Mouse (Mus musculus) left cerebral cortex, adult 11 months (tissue): ENCODE data around the gene Capn11.

Experiments
- DNase-seq: peaks from one replicate; pipeline ENCODE4 v3.0.0; 2022; ENCODE audit warnings: low spot score

Capn11 gene

DNA sequence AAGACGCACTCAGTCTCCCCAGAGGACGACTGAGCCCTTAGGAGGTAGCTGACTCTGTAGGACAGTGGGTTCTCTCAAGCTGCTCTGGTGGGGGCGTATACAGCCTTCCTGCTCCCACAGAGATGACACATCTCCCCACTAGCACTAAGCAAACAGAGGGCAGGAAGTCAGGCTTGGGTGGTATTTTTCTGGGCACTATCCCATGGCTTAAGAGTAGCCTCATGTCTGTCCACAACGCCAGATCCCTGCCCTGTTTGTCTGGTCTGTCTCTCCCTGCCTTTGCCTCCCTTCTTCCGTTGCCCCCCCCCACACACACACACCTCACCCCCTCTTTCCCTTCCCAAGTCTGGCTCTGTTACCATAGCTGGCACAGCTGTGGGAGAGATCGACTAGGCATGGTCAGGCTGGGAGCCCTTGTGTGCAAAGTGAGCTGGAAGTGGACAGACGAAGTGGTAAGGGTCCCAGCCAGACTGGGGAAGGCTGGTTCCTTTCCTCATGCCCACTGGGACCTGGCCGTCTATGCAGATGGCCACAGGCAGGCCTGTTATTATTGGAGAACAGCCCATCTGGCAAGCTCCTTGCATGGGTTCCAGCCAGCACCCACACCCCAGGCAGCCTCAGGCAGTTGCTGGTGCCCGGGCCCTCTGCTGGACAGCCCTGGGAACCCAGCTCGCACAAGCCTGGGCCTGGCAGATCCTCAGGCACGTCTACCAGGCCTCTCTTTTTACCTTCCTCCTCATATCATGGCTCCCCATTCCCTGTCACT is 62.3 kb downstream of the Capn11 start:
- no peak for DNase-seq

GRCm38 (mm10) chr17:45595736-45596390 is 63.3 kb downstream of the Capn11 start:
- no peak for DNase-seq

- no peak for DNase-seq
Measured at GRCm38 (mm10) chr17:45594881-45595735, 64.0 kb downstream of the Capn11 start.

GRCm38 (mm10) chr17:45594195-45594594 is 64.9 kb downstream of the Capn11 start:
- DNase-seq: no peak

- DNase-seq: no peak
Measured at GRCm38 (mm10) chr17:45593479-45593878, 65.6 kb downstream of the Capn11 start.

- no peak for DNase-seq
Measured at GRCm38 (mm10) chr17:45592606-45593431, 66.3 kb downstream of the Capn11 start.

DNA sequence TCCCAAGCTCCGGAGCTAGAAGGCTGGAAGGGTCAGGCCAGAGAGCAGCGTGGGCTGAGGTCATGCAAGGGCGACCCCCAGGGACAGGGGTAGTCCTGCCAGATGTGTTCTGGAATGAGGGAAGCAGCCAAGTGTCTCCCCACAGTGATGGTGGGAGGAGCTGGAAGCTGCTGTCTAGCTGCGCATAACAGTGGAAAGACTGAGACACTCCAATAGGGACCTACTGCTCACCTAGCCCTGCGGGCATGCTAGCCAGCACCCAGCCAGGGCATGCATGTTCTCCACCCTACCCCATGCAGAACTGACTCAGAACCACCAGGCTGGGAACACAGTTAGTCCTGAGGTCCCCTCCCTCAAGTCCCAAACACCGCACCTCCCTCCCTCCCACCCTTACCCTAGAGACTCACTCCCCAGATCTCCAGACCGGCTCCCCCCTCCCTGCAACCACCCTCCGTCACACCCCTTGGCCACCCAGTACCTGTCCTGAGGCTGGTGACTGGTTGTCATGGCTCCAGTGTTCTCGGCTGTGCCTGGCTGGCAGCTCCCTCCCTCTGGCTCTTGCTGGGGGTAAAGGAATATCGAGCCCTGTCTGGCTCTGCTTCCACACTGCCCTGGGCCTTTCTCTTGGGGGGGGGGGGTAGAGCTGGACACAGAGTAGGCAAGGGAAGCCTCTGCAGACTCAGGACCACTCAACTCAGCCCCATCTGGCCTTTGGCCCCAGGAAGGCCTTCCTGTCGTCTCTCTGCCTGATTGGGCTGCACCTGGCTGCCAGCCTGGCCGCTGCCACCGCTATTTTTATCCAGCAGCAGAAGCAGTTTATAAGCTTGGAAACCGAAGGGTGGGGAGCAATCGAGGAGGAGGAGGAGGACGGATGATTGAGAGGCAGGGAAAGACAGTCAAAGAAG is 67.2 kb downstream of the Capn11 start:
- no peak for DNase-seq

- no peak for DNase-seq
Measured at GRCm38 (mm10) chr17:45590410-45590809, 68.7 kb downstream of the Capn11 start.

- no peak for DNase-seq
Measured at GRCm38 (mm10) chr17:45589844-45590243, 69.3 kb downstream of the Capn11 start.

DNA sequence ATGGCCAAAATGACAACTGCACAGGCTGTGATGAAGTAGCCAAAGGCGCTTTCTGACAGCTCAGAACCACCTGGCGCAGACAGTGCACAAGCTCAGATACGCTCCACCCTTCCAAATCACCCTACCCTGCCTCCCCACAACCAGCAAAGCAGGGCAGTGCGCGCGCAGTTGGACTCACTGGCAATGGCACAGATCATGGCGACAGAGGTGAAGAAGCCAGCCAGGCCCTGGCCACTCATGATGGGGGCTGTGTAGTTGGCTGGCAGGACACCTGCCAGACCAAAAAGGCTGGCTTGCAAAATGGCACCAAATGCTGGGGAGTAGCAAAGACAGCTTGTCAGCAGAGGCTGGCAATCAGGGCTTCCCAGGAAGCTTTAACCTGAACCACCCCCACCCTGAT is 69.9 kb downstream of the Capn11 start:
- no peak for DNase-seq

DNA sequence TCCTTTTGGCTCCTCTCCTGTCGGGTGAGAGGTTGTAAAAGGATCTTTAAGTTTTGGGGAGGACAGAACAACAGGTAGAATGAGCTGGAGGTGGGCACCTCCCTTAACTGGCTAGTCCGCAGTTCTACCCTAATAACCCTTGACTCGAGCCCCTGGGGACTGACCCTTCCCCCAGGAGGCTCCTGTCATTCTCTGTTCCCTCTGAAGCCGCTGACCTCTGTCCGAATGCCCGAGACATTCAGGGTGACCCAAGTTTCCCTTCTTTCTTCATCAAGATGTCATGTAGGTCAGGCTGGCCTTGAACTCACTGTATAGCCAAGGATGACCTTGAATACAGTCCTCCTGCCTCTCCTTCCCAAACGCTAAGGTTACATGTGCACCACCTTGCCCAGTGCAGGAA is 70.8 kb downstream of the Capn11 start:
- DNase-seq: no peak

DNA sequence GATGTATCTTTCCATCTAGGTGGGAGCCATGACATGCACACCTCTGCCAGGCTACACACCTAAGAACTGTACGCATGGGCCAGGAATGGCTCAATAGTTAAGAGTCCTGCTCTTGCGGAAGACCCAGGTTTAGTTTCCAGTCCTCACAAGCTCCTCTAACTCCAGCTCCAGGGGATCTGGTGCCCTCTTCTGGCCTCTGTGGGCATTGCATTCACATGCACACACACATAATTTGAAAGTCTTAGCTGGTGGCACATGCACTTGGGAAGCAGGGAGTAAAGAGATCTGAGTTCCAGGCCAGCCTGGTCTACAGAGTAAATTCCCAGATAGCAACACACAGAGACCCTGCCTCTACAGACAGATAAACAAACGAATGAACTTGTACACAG is 72.7 kb downstream of the Capn11 start:
- DNase-seq: no peak

DNA sequence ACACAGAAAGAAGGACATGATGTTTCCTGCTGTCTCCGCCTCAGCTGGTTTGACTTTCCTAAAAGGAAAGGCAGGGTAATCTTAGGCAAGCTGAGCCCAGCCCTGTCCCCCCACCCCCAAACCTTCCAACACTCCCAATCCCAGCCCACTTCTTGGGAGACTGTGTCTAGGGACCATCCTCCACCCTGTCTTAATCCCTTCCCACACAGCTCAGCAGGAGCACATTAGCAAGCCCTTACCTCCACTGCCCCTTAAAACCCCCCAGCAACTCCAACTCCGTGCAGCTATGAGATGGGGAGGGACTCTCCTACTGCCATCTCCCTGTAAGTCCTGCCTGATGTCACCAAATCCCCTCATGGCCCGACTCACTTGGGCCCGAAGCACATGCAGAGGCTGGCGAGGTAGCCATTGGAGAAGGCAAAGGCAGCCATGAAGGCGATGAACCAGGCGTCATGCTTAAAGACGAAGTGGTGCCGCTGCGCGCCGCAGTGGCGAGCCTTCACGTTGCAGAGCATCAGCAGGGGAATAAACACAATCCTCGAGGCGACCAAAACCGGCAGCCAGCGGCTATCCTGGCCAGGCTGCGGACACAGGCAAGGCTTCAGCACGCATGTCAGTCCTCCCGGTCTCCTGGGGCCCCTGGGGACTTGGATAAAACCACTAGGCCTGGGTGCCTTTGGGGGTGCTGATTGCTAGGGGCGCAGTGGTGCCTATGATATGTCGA is 73.2 kb downstream of the Capn11 start:
- DNase-seq: no peak

DNA sequence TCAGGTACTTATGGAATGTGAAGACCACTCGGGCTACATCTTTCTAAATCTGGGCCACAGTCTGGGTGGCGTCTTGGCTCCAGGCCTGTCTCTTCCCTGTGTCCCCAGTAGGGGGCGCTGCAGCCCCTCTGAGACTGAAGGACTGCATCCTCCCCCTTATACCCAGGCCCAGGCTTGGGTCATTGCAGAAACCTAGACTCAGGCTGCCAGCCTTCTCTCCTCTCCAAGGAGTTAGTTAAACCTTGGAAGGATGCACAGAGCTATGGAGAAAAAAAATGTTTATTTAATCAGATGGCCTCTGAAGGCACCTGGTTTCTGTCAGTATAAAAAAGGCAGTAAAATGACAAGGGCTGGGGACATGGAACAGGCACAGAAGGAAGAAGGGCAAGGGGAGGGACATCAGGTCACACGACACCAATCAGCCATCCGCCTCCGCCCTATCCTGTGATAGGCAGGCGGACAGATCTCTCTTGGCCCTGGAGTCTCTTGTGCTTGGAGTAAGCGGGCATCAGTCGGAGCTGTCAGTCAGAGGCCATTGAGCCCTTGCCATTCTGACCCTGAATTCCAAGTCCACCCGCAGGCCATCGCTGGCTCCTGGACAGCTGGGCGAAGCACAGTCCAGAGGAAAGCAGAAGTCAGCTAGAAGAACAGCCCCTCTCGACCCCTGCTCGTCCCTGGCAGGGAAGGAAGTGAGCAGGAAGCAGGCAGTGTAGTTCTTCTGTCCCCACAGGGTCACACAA is 74.0 kb downstream of the Capn11 start:
- DNase-seq: no peak

- DNase-seq: no peak
Measured at GRCm38 (mm10) chr17:45584096-45584896, 74.8 kb downstream of the Capn11 start.

DNA sequence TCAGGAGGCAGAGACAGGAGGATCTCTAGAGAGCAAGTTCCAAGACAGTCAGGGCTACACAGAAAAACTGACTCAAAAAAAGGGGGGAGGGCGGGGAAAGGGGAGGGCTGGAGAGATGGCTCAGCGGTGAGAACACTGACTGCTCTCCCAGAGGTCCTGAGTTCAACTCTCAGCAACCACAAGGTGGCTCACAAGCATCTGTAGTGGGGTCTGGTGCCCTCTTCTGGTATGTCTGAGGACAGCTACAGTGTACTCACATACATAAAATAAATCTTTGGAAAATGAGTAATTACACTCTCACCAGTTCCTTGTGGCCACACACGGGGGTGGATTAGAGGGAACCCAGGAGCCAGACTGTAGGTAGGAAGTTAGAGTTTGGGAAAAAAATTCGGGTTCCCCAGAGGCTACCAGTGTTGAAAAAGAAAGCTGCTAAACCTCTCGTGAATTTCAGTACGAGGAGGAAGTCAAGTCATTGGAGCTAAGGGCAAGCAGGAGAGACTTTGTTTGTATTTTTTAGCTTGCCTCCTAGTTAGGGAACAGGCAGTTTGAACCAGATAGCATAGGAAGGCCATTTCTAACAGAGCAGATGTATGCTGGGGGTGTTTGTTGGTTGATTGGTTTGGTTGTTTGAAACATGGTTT is 76.3 kb downstream of the Capn11 start:
- DNase-seq: no peak

DNA sequence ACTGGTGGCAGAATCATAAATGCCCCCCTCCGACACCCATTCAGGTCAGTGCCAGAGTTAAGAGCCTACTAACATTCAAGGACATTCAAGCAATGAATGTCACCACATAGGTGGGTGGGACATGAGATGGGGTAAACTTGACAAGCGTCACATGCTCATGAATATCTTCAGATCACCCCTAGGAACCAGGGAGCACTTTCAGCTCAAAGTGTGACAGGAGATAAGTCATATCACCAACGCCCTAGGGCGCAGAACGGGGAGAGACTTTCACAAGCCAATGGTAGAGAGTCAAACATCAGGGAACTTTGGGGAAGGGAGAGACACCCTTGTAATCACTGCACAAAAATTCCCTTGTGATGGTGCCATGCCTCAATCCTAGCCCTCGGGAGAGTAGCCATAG is 76.9 kb downstream of the Capn11 start:
- DNase-seq: no peak

DNA sequence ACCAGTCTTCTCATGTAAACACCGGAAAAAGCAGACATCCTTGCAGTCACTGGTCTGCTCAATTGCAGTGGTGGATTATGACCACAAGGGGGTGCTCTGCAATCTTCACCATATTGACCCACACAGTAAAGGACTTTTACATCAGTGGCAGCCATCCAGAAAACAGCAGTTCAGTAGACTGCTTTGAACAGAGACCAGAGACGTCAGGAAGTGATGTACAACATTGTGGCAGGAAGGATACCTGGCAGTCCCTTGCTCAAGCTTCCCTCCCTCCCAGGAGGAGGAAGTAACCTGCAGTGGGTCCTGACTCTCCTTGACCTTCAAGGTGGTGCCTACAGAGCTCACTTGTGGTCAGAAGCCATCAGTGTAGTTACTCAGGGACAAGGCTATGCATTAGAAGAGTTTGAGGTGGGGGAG is 77.5 kb downstream of the Capn11 start:
- DNase-seq: no peak
